Mouse (Mus musculus): Measurements from ENCODE around the gene Car6. TPM values are rescaled to one million over a fixed set of nuclear protein-coding genes. Genes with fewer than 3 reads are reported as not detected.
A peak's percentile ranks its signal among the peaks of the same experiment; 100 is the strongest.

Car6 gene
- total and polyA plus RNA-seq, 3 experiments, result not detected

DNA sequence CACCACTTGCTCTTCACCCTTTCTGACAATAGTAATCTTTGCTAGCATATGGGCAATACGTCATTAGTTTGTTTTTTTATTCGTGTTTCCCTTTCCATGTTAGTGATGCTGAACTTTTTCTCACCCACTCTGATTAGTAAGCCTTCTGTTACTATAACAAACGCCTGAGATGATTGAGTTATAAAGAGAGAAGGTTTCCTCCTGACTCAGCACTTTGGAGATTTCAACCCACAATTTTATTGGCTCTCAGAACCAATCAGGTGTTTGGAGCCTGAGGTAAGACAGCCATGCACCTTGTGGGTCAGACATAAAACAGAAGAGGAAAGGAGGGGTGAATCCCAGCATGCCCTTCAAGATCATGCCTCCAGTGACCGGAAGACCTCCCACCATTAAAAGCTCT lies 22.7 kb upstream of the Car6 start:
- ATAC-seq (ENCODE audit: extremely low read depth, insufficient number of reproducible peaks, low FRiP score, poor library complexity, severe bottlenecking), result no peak

DNA sequence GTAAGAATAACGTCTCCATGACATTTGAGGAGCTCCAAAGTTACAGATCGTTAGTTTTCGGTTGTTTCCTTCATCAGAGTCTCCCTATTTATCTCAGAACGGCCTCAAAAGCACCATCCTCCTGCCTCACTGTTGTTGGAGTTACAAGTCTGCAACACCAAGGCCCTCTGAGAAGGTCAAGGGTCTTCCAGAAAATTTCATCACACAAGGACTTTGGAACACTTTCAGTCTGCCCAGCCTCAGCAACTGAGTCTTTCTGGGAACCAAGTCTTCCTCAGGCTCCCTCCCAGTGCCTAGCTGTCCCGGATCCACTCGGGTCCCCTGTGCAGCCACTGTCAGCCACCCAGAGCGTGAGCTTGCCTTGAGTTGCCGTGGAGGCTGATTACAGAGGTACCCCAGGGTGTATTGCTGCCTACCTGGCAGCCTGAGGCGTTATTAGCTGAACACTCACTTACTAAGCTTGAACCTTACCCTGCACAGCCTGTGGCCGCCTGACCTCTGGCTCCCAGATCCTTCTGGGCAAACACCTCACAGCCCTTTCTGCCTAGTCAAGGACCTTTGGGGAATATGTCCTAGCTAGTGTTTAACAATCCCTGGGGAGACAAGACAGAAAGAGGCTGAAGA lies 20.0 kb upstream of the Car6 start:
- Histone ChIP-seq H3K4me3 (ENCODE audit: low read depth, low read length) (no peak overlapping the region; the same call in 1 of the 2 replicates), H3K9me3 (replicated peaks) (no peaks in the 10 kb centered on the region), H3K36me3 (replicated peaks) (no peaks in the 10 kb centered on the region)

More for the DNA sequence above, 22.7 kb upstream of the Car6 start:
- peaks cover 33% of the 10 kb centered on the region for H3K4me1 ChIP-seq (ENCODE audit: insufficient read depth, low read depth, low read length)
- TF ChIP-seq TAL1 (conservative IDR thresholded peaks at IDR 0.05; ENCODE audit: low read depth, low read length) (no peak), GATA2 (IDR thresholded peaks at IDR 0.05; ENCODE audit: borderline replicate concordance, low read depth, low read length) (no peak), CTCF (IDR thresholded peaks at IDR 0.05; ENCODE audit: low read depth, low read length) (no peak), GATA1 (IDR thresholded peaks at IDR 0.05; ENCODE audit: borderline replicate concordance, low read length) (no peak), POLR2AphosphoS5 (IDR thresholded peaks at IDR 0.05; ENCODE audit: insufficient replicate concordance, low read depth, low read length) (no peak)
- no peaks in the 10 kb centered on the region for H3K9me3 ChIP-seq (replicated peaks)
- H3K4me3 ChIP-seq (ENCODE audit: low read depth, low read length), result no peak overlapping the region
- H3K27me3 ChIP-seq (ENCODE audit: insufficient read depth, low read length), result peaks cover 29% of the 10 kb centered on the region
- H3K36me3 ChIP-seq (replicated peaks), result no peaks in the 10 kb centered on the region
- no peak for DNase-seq (ENCODE audit: low spot score)

DNA sequence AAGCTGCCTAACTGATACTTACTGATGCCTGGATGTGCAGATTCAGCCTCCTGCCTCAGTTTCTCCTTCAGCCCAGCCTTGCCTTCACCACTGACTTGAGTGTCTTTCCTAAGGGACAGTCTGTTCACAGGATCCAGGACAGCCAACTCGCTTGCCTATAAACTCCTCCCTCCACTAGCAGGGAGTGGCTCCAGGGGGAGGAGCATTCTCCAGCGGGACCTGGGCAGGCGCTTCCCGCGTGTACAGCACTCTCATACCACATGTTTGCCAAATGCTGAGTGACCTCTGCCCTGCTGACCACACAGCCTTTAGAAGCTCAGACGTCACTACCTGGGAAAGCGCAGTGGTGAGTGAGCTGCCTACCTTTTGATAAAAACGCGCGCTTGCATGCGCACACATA lies 19.5 kb upstream of the Car6 start:
- TF ChIP-seq TAL1 (conservative IDR thresholded peaks at IDR 0.05; ENCODE audit: low read depth, low read length) (no peak), GATA2 (IDR thresholded peaks at IDR 0.05; ENCODE audit: borderline replicate concordance, low read depth, low read length) (no peak), POLR2AphosphoS5 (IDR thresholded peaks at IDR 0.05; ENCODE audit: insufficient replicate concordance, low read depth, low read length) (no peak), GATA1 (IDR thresholded peaks at IDR 0.05; ENCODE audit: borderline replicate concordance, low read length) (no peak), CTCF (IDR thresholded peaks at IDR 0.05; ENCODE audit: low read depth, low read length) (no peak)
- peak overlapping the region; percentile 14; the same call in 1 of the 2 replicates for H3K4me3 ChIP-seq (ENCODE audit: low read depth, low read length)

More for the DNA sequence above, 20.0 kb upstream of the Car6 start:
- no peak for TF ChIP-seq CTCF (IDR thresholded peaks at IDR 0.05; ENCODE audit: low read depth, low read length)
- TF ChIP-seq GATA2 (IDR thresholded peaks at IDR 0.05; ENCODE audit: borderline replicate concordance, low read depth, low read length), result no peak
- no peak for TF ChIP-seq POLR2AphosphoS5 (IDR thresholded peaks at IDR 0.05; ENCODE audit: insufficient replicate concordance, low read depth, low read length)
- TF ChIP-seq TAL1 (conservative IDR thresholded peaks at IDR 0.05; ENCODE audit: low read depth, low read length), result no peak
- no peak for TF ChIP-seq GATA1 (IDR thresholded peaks at IDR 0.05; ENCODE audit: borderline replicate concordance, low read length)
- H3K27me3 ChIP-seq (ENCODE audit: insufficient read depth, low read length), result peaks cover 13% of the 10 kb centered on the region
- H3K4me1 ChIP-seq (ENCODE audit: insufficient read depth, low read depth, low read length), result peaks cover 34% of the 10 kb centered on the region
- DNase-seq (ENCODE audit: low spot score), result no peak
- no peak for ATAC-seq (ENCODE audit: extremely low read depth, insufficient number of reproducible peaks, low FRiP score, poor library complexity, severe bottlenecking)

DNA sequence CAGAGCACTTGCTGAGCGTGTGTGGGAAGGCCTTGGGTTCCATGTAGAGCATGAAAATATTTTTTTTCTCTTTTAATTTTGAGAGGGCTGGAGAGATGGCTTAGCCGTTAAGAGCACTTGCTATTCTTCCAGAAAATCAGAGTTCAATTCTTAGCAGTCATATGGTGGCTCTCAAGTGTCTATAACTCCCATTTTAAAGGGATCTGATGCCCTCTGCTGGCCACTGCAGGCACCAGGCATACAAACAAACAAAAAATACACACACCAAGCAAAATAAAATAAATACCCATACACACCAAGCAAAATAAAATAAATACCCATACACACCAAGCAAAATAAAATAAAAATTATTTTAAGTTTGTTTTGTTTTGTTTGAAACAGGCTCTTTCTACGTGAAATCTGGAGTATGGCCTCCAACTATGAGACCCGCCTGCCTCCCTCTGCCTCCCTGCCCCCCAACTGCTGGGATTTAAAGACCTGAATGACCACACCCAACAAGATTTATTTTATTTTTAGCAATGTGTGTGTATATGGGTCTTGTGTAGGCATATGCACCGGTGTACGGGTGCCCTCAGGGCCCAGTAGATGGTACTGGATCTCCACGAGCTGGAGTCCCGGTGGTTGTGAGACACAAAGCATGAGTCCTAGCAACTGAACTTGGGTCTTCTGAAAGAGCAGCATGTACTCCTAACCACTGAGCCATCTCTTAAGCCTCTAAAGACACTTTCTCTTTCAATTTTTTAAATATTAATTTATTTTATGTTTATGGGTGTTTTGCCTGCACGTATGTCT lies 18.6 kb upstream of the Car6 start:
- no peak for DNase-seq (ENCODE audit: low spot score)
- TF ChIP-seq GATA1 (IDR thresholded peaks at IDR 0.05; ENCODE audit: borderline replicate concordance, low read length) (no peak), CTCF (IDR thresholded peaks at IDR 0.05; ENCODE audit: low read depth, low read length) (peak; percentile 38; the same call in 1 of the 2 replicates)
- Histone ChIP-seq H3K4me3 (ENCODE audit: low read depth, low read length) (no peak overlapping the region), H3K36me3 (replicated peaks) (no peaks in the 10 kb centered on the region), H3K27me3 (ENCODE audit: insufficient read depth, low read length) (peaks cover 13% of the 10 kb centered on the region), H3K9me3 (replicated peaks) (no peaks in the 10 kb centered on the region), H3K4me1 (ENCODE audit: insufficient read depth, low read depth, low read length) (peaks cover 39% of the 10 kb centered on the region)
- no peak; the same call in 1 of the 2 replicates for ATAC-seq (ENCODE audit: extremely low read depth, insufficient number of reproducible peaks, low FRiP score, poor library complexity, severe bottlenecking)

More for the DNA sequence above, 19.5 kb upstream of the Car6 start:
- Histone ChIP-seq H3K4me1 (ENCODE audit: insufficient read depth, low read depth, low read length) (peaks cover 39% of the 10 kb centered on the region), H3K9me3 (replicated peaks) (no peaks in the 10 kb centered on the region), H3K27me3 (ENCODE audit: insufficient read depth, low read length) (peaks cover 13% of the 10 kb centered on the region), H3K36me3 (replicated peaks) (no peaks in the 10 kb centered on the region)
- ATAC-seq (ENCODE audit: extremely low read depth, insufficient number of reproducible peaks, low FRiP score, poor library complexity, severe bottlenecking), result no peak
- peak; percentile 29 for DNase-seq (ENCODE audit: low spot score)

- no peak overlapping the region for H3K4me3 ChIP-seq (ENCODE audit: low read depth, low read length)
- peaks cover 43% of the 10 kb centered on the region for H3K4me1 ChIP-seq (ENCODE audit: insufficient read depth, low read depth, low read length)
- TF ChIP-seq GATA1 (IDR thresholded peaks at IDR 0.05; ENCODE audit: borderline replicate concordance, low read length) (no peak), TAL1 (conservative IDR thresholded peaks at IDR 0.05; ENCODE audit: low read depth, low read length) (no peak), CTCF (IDR thresholded peaks at IDR 0.05; ENCODE audit: low read depth, low read length) (no peak), POLR2AphosphoS5 (IDR thresholded peaks at IDR 0.05; ENCODE audit: insufficient replicate concordance, low read depth, low read length) (no peak), GATA2 (IDR thresholded peaks at IDR 0.05; ENCODE audit: borderline replicate concordance, low read depth, low read length) (no peak)
- H3K36me3 ChIP-seq (replicated peaks), result no peaks in the 10 kb centered on the region
- no peak for DNase-seq (ENCODE audit: low spot score)
- no peaks in the 10 kb centered on the region for H3K9me3 ChIP-seq (replicated peaks)
- ATAC-seq (ENCODE audit: extremely low read depth, insufficient number of reproducible peaks, low FRiP score, poor library complexity, severe bottlenecking), result no peak
- peaks cover 8% of the 10 kb centered on the region for H3K27me3 ChIP-seq (ENCODE audit: insufficient read depth, low read length)
Observed at GRCm38 (mm10) chr4:150217935-150218334, 16.8 kb upstream of the Car6 start.

DNA sequence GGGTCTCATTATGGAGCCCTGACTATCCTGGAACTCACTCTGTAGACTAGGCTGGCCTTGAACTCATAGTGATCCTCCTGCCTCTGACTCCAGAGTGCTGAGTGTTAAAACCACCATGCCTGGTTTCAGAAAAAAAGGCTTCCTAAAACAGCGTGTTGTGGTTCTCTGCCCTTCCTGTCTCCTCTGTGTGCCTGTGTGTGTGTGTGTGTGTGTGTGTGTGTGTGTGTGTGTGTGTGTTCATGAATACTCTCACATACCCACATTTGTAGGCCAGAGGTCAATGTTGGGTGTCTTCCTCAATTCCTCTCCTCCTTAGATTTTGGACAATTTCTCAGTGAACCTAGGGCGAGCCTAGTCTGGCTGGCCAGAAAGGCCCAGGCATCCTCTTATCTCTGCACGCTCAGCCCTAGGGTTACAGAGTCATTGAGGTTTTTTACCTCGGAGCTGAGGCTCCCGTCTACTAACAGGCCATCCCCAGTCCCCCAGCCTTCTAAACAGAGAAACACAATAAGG lies 16.0 kb upstream of the Car6 start:
- DNase-seq (ENCODE audit: low spot score) (peak; percentile 26), ATAC-seq (ENCODE audit: extremely low read depth, insufficient number of reproducible peaks, low FRiP score, poor library complexity, severe bottlenecking) (no peak)
- no peaks in the 10 kb centered on the region for H3K36me3 ChIP-seq (replicated peaks)
- H3K27me3 ChIP-seq (ENCODE audit: insufficient read depth, low read length), result peaks cover 8% of the 10 kb centered on the region
- peaks cover 50% of the 10 kb centered on the region for H3K4me1 ChIP-seq (ENCODE audit: insufficient read depth, low read depth, low read length)
- no peak for TF ChIP-seq TAL1 (conservative IDR thresholded peaks at IDR 0.05; ENCODE audit: low read depth, low read length)
- TF ChIP-seq CTCF (IDR thresholded peaks at IDR 0.05; ENCODE audit: low read depth, low read length), result no peak
- no peak for TF ChIP-seq GATA2 (IDR thresholded peaks at IDR 0.05; ENCODE audit: borderline replicate concordance, low read depth, low read length)
- TF ChIP-seq GATA1 (IDR thresholded peaks at IDR 0.05; ENCODE audit: borderline replicate concordance, low read length), result no peak
- TF ChIP-seq POLR2AphosphoS5 (IDR thresholded peaks at IDR 0.05; ENCODE audit: insufficient replicate concordance, low read depth, low read length), result no peak
- no peak overlapping the region for H3K4me3 ChIP-seq (ENCODE audit: low read depth, low read length)
- no peaks in the 10 kb centered on the region for H3K9me3 ChIP-seq (replicated peaks)

All from G1E (cell line).